Mouse (Mus musculus) lung, postnatal 14 days (tissue): Measurements from ENCODE around the gene Ndufaf7.
A peak's percentile ranks its signal among the peaks of the same experiment; 100 is the strongest.

Experiments used
- DNase-seq: peaks from one replicate; pipeline ENCODE4 v3.0.0; 2021

Ndufaf7 gene

GRCm38 (mm10) chr17:78966092-78966883 is 29.4 kb downstream of the Ndufaf7 start:
- peak; percentile 17 for DNase-seq

GRCm38 (mm10) chr17:78968500-78968899 is 31.6 kb downstream of the Ndufaf7 start:
- no peak for DNase-seq

- no peak for DNase-seq
These were observed 46.2 kb downstream of the Ndufaf7 start for GRCm38 (mm10) chr17:78983166-78983565.

GRCm38 (mm10) chr17:78983736-78984135 is 46.8 kb downstream of the Ndufaf7 start:
- DNase-seq = no peak

GRCm38 (mm10) chr17:78989015-78989414 is 52.1 kb downstream of the Ndufaf7 start:
- no peak for DNase-seq

GRCm38 (mm10) chr17:78991549-78991948 is 54.6 kb downstream of the Ndufaf7 start:
- DNase-seq = no peak

DNA sequence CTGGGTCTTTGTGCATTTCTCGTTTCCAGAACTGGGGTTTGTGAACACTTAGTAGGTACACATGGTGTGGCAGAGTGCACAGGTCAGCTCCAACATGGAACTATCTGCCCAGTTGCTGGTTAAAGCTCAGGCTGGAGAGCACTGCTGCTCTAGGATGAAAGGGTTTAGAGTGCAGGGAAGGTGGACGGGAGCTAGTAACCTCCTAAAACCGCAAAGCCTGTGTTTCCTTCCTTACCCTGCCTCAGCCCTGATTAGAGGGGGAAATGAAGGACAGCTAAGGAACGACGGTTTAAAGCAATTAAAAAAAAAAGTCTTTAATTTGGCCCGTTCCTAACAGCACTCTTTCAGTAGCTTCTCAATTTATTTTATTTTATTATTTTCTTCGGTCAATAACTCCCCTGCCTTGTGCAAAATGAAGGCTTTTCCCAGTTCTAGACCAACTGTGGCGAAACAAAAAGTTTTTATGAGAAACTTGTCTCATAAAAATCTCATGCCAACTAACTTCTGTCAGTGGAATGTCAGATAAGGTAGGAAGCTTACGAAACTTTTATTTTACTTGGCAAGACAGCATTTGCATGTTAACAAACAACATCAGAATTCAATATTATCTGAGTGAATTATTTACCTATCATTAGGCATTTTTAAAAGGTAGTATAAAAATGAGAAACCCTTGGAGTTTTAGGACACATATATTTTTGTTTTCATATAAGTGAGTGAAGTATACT is 55.5 kb downstream of the Ndufaf7 start:
- no peak for DNase-seq

DNA sequence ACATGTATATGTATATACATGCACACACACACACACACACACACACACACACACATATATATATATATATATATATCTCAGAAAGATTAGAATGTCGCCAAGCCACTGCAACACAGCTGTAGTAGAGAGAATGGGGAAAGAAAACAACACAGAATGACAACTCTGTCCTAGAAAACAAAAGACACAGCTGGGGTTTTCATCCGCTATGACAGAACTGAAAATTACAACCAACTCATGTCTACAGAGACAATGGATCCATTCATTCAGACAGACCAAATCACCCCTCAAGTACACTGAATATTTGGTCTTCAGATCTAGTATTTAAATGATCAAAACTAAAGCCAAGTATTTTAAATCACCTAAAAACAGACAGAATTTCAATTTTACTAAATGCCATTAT is 56.7 kb downstream of the Ndufaf7 start:
- DNase-seq = no peak

DNA sequence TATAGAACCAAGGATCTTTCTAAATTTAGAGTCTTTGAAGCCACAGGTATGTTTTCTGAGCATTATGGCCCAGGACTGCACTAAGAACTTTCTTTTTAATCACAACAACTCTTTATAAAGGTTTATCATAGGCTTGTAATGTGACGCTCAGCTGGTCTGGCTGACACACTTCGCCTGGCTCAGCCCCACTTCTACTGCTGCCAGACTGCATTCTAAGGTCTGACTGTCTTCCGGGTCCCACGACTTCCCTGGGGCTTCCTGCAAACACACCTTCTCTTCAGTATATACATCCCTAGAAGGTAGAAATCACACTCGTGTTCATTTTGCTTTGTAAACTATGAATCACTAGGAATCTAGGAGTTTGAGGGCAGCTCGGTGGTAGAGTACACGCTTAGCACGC is 57.4 kb downstream of the Ndufaf7 start:
- DNase-seq = no peak

- DNase-seq = no peak
These were observed 58.2 kb downstream of the Ndufaf7 start for GRCm38 (mm10) chr17:78994931-78995820.
